Mouse (Mus musculus) myocyte (in vitro differentiated cells): ENCODE measurements around the gene Traf3ip1. TPM values are rescaled to one million over a fixed set of nuclear protein-coding genes. Genes with fewer than 3 reads are reported as not detected.

Experiments used
- H3K27me3 ChIP-seq: one replicate; pipeline ENCODE4 v1.6.1; 2011; ENCODE audit not compliant: control insufficient read depth, insufficient read depth, insufficient read length
- H3K36me3 ChIP-seq: one replicate; pipeline ENCODE4 v1.6.1; 2011; ENCODE audit not compliant: control insufficient read depth, insufficient read depth
- H3K4me2 ChIP-seq: one replicate; pipeline ENCODE4 v1.6.1; 2011; ENCODE audit warnings: low read depth, control low read depth
- H3K4me3 ChIP-seq: one replicate; pipeline ENCODE4 v1.5.1; 2011; ENCODE audit warnings: mild to moderate bottlenecking, control low read depth, moderate library complexity
- H3K79me2 ChIP-seq: one replicate; pipeline ENCODE4 v1.6.1; 2011; ENCODE audit not compliant: control insufficient read depth, insufficient read depth
- H3ac ChIP-seq: one replicate; pipeline ENCODE4 v1.6.1; 2011; ENCODE audit not compliant: control insufficient read depth, insufficient read length
- CEBPB ChIP-seq: IDR thresholded peaks from 2 replicates; pipeline ENCODE4 v1.6.1; 2011; ENCODE audit warnings: mild to moderate bottlenecking, moderate library complexity; ENCODE audit not compliant: poor library complexity, insufficient read depth, severe bottlenecking
- E2F4 ChIP-seq: IDR thresholded peaks from one replicate; pipeline ENCODE4 v1.6.1; 2011; ENCODE audit warnings: mild to moderate bottlenecking, control low read depth, moderate library complexity; ENCODE audit not compliant: insufficient read depth
- MAX ChIP-seq: IDR thresholded peaks from one replicate; pipeline ENCODE4 v1.6.1; 2011; ENCODE audit warnings: low read depth, mild to moderate bottlenecking, control low read depth
- MYOD1 ChIP-seq, 3 experiments: IDR thresholded peaks; one replicate each; pipeline ENCODE4 v1.6.1; 2011; ENCODE audit warnings: control low read depth in 2 of 3, low read depth in 2 of 3, mild to moderate bottlenecking in 2 of 3, moderate library complexity in 1 of 3; ENCODE audit not compliant: insufficient read length in 2 of 3, control insufficient read depth in 1 of 3
- MYOG ChIP-seq, 3 experiments: IDR thresholded peaks; one replicate each; pipeline ENCODE4 v1.6.1; 2011; ENCODE audit warnings: control low read depth in 2 of 3, low read depth in 2 of 3, mild to moderate bottlenecking in 2 of 3; ENCODE audit not compliant: insufficient read length in 2 of 3, control insufficient read depth in 1 of 3, insufficient read depth in 1 of 3
- POLR2A ChIP-seq: IDR thresholded peaks from one replicate; pipeline ENCODE4 v1.6.1; 2011; ENCODE audit warnings: low read depth, mild to moderate bottlenecking, control low read depth, moderate library complexity; ENCODE audit not compliant: insufficient read length
- POLR2AphosphoS2 ChIP-seq: IDR thresholded peaks from one replicate; pipeline ENCODE4 v1.6.1; 2011; ENCODE audit warnings: low read depth, control low read depth; ENCODE audit not compliant: insufficient read length
- REST ChIP-seq: IDR thresholded peaks from one replicate; pipeline ENCODE4 v1.6.1; 2011; ENCODE audit warnings: mild to moderate bottlenecking, control low read depth, moderate library complexity; ENCODE audit not compliant: insufficient read depth, insufficient read length
- SRF ChIP-seq: IDR thresholded peaks from one replicate; pipeline ENCODE4 v1.6.1; 2011; ENCODE audit warnings: low read depth; ENCODE audit not compliant: control insufficient read depth, insufficient read length
- TCF12 ChIP-seq: IDR thresholded peaks from one replicate; pipeline ENCODE4 v1.6.1; 2011; ENCODE audit warnings: mild to moderate bottlenecking, control low read depth; ENCODE audit not compliant: poor library complexity, insufficient read depth, severe bottlenecking
- TCF3 ChIP-seq: IDR thresholded peaks from one replicate; pipeline ENCODE4 v1.6.1; 2011; ENCODE audit warnings: low read depth, control low read depth; ENCODE audit not compliant: insufficient read length
- USF1 ChIP-seq: IDR thresholded peaks from one replicate; pipeline ENCODE4 v1.6.1; 2011; ENCODE audit warnings: low read depth, mild to moderate bottlenecking, control low read depth, moderate library complexity
- polyA plus RNA-seq: library from polyadenylated mRNA; unstranded; fragments of >200 nt; fragmentation: generic; extraction: Trizol; gene quantifications from one replicate; pipeline ENCODE4 v1.2.1, GENCODE M21; 2012; ENCODE audit warnings: missing spikeins

The Traf3ip1 gene
- polyA plus RNA-seq, 1 experiment: 4.5 TPM

GRCm38 (mm10) chr1:91458223-91458861 lies 36.1 kb upstream of the Traf3ip1 start:
- H3K27me3 ChIP-seq: no peaks in the 10 kb centered on the region
- H3K79me2 ChIP-seq: peaks cover 28% of the 10 kb centered on the region
- no peaks in the 10 kb centered on the region for H3K36me3 ChIP-seq
- H3ac ChIP-seq: peak overlapping the region; percentile 57
- peak overlapping the region; percentile 93 for H3K4me2 ChIP-seq
- TF ChIP-seq TCF12: no peak
- TF ChIP-seq MAX: no peak
- no peak for TF ChIP-seq E2F4
- no peak for TF ChIP-seq POLR2AphosphoS2
- TF ChIP-seq USF1: no peak
- no peak for TF ChIP-seq POLR2A
- no peak for TF ChIP-seq TCF3
- TF ChIP-seq MYOD1 (IDR thresholded peaks at IDR 0.05; ENCODE audit: control insufficient read depth in 1 of 3, insufficient read length in 2 of 3, low read depth in 2 of 3): no peak
- no peak for TF ChIP-seq SRF
- TF ChIP-seq CEBPB: no peak
- no peak for TF ChIP-seq MYOG (IDR thresholded peaks at IDR 0.05; ENCODE audit: control insufficient read depth in 1 of 3, insufficient read depth in 1 of 3, insufficient read length in 2 of 3, low read depth in 2 of 3)
- H3K4me3 ChIP-seq: peak overlapping the region; percentile 40

DNA sequence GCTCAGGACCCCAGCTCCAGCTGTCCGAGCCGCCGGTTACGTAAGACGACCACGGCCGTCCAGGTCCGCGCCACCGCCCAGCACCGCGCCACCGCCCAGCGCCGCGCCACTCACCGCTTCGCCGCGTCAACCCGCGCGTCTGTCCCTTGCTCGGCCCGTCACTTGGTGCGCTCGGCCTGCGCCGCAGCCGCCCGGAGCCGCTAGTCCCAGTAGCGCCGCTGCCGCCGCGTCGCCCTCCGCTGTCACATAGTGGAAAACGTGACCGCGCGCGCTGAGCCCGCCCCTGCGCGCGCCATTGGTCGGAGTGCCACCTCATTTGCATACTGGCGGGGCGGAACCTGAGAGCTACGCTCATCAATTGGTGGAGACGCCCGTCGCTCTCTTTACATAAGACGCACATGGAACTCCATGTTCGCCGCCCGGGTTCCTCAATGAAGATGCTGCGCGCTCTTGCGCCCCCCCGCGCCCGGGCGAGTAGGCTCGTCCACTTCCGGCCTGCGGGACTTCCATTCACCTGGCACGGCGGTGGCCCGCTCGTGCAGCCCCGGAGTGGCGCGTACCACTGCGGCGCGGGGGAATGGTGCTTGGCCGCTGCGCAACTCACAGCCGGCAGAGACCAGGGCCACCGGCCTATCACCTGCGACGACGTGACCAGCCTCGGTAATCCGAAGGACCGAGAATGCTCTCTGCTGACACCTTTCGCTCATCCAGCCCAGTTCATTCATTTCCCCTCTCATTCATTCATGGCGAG lies 35.2 kb upstream of the Traf3ip1 start, which contains the start of gene Per2:
Per2 (minus strand) TSS at position 266 of the 751 bp plus-strand sequence.
- peak within 1 kb of the TSS; percentile 40 for H3K4me3 ChIP-seq

DNA sequence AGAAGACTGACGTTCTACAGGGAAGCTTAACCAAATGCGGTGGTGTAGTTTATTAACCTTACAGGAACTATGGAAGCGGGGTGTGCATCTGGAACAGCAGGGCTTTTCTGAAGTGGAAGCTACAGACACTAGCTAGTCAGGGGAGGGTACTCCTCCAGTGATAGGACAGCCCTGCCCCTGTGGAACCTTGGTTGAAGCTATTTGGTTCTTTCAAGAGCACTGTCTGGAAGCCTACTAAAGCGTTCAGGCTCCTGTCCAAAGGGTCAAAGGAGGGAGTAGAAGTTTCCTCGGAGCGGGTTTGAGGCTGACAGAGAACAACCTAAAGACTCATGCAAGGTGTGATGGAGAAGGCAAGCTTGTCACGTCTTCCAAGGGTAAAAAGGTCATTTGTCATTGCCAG lies 34.4 kb upstream of the Traf3ip1 start:
- Histone ChIP-seq H3ac (peak overlapping the region; percentile 57), H3K4me3 (peak overlapping the region; percentile 40), H3K4me2 (peak overlapping the region; percentile 89), H3K79me2 (peaks cover 22% of the 10 kb centered on the region), H3K36me3 (no peaks in the 10 kb centered on the region), H3K27me3 (no peaks in the 10 kb centered on the region)
- TF ChIP-seq POLR2AphosphoS2: no peak
- no peak for TF ChIP-seq MYOD1 (IDR thresholded peaks at IDR 0.05; ENCODE audit: control insufficient read depth in 1 of 3, insufficient read length in 2 of 3, low read depth in 2 of 3)
- TF ChIP-seq POLR2A: no peak
- no peak for TF ChIP-seq TCF12
- TF ChIP-seq REST: no peak
- no peak for TF ChIP-seq SRF
- TF ChIP-seq CEBPB: no peak
- no peak for TF ChIP-seq USF1
- TF ChIP-seq MYOG (IDR thresholded peaks at IDR 0.05; ENCODE audit: control insufficient read depth in 1 of 3, insufficient read depth in 1 of 3, insufficient read length in 2 of 3, low read depth in 2 of 3): no peak
- no peak for TF ChIP-seq MAX

More for the DNA sequence above, 35.2 kb upstream of the Traf3ip1 start, which contains the start of gene Per2:
- Histone ChIP-seq H3K36me3 (no peaks in the 10 kb centered on the region), H3K4me2 (peak within 1 kb of the TSS; percentile 93), H3K79me2 (peaks cover 27% of the 10 kb centered on the region), H3ac (peak within 1 kb of the TSS; percentile 57), H3K27me3 (no peaks in the 10 kb centered on the region)
- TF ChIP-seq MYOD1 (IDR thresholded peaks at IDR 0.05; ENCODE audit: control insufficient read depth in 1 of 3, insufficient read length in 2 of 3, low read depth in 2 of 3): peak in 2 of 3 experiments; percentile 30 to 70
- no peak for TF ChIP-seq CEBPB
- no peak for TF ChIP-seq TCF3
- peak; percentile 46 for TF ChIP-seq POLR2AphosphoS2
- no peak for TF ChIP-seq REST
- peak; percentile 94 for TF ChIP-seq MAX
- peak; percentile 58 for TF ChIP-seq POLR2A
- peak in 2 of 3 experiments; percentile 65 to 67 for TF ChIP-seq MYOG (IDR thresholded peaks at IDR 0.05; ENCODE audit: control insufficient read depth in 1 of 3, insufficient read depth in 1 of 3, insufficient read length in 2 of 3, low read depth in 2 of 3)
- no peak for TF ChIP-seq USF1

DNA sequence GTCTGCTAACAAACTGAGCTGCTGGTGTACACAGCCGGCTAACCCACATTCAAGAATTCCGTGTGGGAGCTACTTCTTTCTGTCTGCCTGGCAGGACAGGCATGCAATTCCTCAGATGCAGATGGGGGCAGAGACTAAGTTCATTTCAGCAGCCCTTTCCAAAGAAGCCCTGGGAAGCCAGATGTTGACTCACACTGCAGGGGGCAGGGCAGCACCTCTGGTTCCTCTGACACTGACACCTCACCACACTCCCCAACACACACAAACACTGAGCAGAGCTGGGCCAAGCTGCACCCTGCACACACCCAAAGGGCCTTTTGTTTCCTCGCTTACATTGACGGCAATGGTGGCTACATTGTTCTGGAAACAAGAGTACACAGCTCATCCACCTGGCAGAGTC lies 33.9 kb upstream of the Traf3ip1 start:
- no peaks in the 10 kb centered on the region for H3K36me3 ChIP-seq
- peak overlapping the region; percentile 29 for H3K4me2 ChIP-seq
- H3K79me2 ChIP-seq: peaks cover 17% of the 10 kb centered on the region
- H3K27me3 ChIP-seq: no peaks in the 10 kb centered on the region
- TF ChIP-seq MYOD1 (IDR thresholded peaks at IDR 0.05; ENCODE audit: control insufficient read depth in 1 of 3, insufficient read length in 2 of 3, low read depth in 2 of 3): no peak
- no peak for TF ChIP-seq USF1
- TF ChIP-seq POLR2A: no peak
- no peak for TF ChIP-seq CEBPB
- no peak for TF ChIP-seq REST
- no peak for TF ChIP-seq SRF
- H3ac ChIP-seq: no peak overlapping the region
- no peak overlapping the region for H3K4me3 ChIP-seq
